Mouse (Mus musculus) stomach, embryonic 15.5 days (tissue): ENCODE results near the gene Ngp. TPM values are rescaled to one million over a fixed set of nuclear protein-coding genes. Genes with fewer than 3 reads are reported as not detected.
"Not testable (repeated sequence)": the region's sequence is repeated elsewhere in the genome, so short reads cannot be mapped to it uniquely, and the experiment has no call there.

Experiments used
- ATAC-seq: fragments of 200-750 bp; cut with Nextera tagmentation; 2 replicates; pipeline ENCODE4 v1.8.0; 2017; ENCODE audit warnings: low read depth, moderate number of reproducible peaks, moderate TSS enrichment; ENCODE audit not compliant: insufficient read depth, low FRiP score
- H3K27ac ChIP-seq: fragments of 300-500 bp; sonication (generic); 2 replicates; pipeline ENCODE4 v1.5.1; 2015; ENCODE audit warnings: mild to moderate bottlenecking, inconsistent platforms
- H3K27me3 ChIP-seq: fragments of 300-500 bp; sonication (generic); replicated peaks from 2 replicates; pipeline ENCODE4 v1.6.1; 2015; ENCODE audit warnings: inconsistent platforms
- H3K36me3 ChIP-seq: fragments of 300-500 bp; sonication (generic); 2 replicates; pipeline ENCODE4 v1.6.1; 2015; ENCODE audit warnings: inconsistent platforms
- H3K4me1 ChIP-seq: fragments of 300-500 bp; sonication (generic); 2 replicates; pipeline ENCODE4 v1.6.1; 2015; ENCODE audit warnings: inconsistent platforms
- H3K4me2 ChIP-seq: fragments of 300-500 bp; sonication (generic); 2 replicates; pipeline ENCODE4 v1.6.1; 2015; ENCODE audit warnings: mild to moderate bottlenecking, inconsistent platforms
- H3K4me3 ChIP-seq: fragments of 300-500 bp; sonication (generic); replicated peaks from 2 replicates; pipeline ENCODE4 v1.5.1; 2015; ENCODE audit warnings: inconsistent platforms
- H3K9ac ChIP-seq: fragments of 300-500 bp; sonication (generic); 2 replicates; pipeline ENCODE4 v1.6.1; 2015; ENCODE audit warnings: inconsistent platforms
- H3K9me3 ChIP-seq: fragments of 300-500 bp; sonication (generic); 2 replicates; pipeline ENCODE4 v1.6.1; 2016; ENCODE audit warnings: inconsistent platforms
- WGBS: fragments of 180-500 bp; shearing (Covaris S2); methylation state at CpG from one replicate; pipeline ENCODE4 v1.1.7; 2015; 5-methylcytosine and 5-hydroxymethylcytosine counted together
- polyA plus RNA-seq: library from polyadenylated mRNA; unstranded; fragments of >200 nt; fragmentation: Nextera tagmentation; extraction: Ambion mirVana; gene quantifications from 2 replicates; pipeline ENCODE4 v1.2.1, GENCODE M21; 2015

The Ngp gene
- 62.1 and 64.5 TPM in 2 replicates for polyA plus RNA-seq

- Histone ChIP-seq H3K4me2 (no peak within 1 kb of the TSS), H3K9ac (no peak within 1 kb of the TSS), H3K9me3 (no peaks in the 10 kb centered on the region), H3K4me3 (no peak within 1 kb of the TSS), H3K4me1 (no peaks in the 10 kb centered on the region), H3K36me3 (no peaks in the 10 kb centered on the region), H3K27me3 (no peaks in the 10 kb centered on the region), H3K27ac (no peak within 1 kb of the TSS)
- 85% methylated on average over 12 of the region's 12 CpGs for WGBS
- ATAC-seq = no peak
Observed at GRCm38 (mm10) chr9:110419511-110420112, at the start of gene Ngp. Gene Ngp (plus strand): TSS chr9:110419747.

- no peak overlapping the region for H3K4me3 ChIP-seq
- no peak overlapping the region for H3K9ac ChIP-seq
- WGBS = 90% methylated on average over 3 of the region's 3 CpGs
- no peak overlapping the region for H3K4me2 ChIP-seq
- H3K36me3 ChIP-seq = peaks cover 16% of the 10 kb centered on the region
- no peaks in the 10 kb centered on the region for H3K9me3 ChIP-seq
- no peaks in the 10 kb centered on the region for H3K27me3 ChIP-seq
- H3K4me1 ChIP-seq = no peaks in the 10 kb centered on the region
- ATAC-seq = no peak
- H3K27ac ChIP-seq = no peak overlapping the region
Observed at GRCm38 (mm10) chr9:110369860-110370259, 49.7 kb upstream of the Ngp start.

GRCm38 (mm10) chr9:110373871-110374270 lies 45.7 kb upstream of the Ngp start:
- ATAC-seq = no peak
- WGBS = 95% methylated on average over 13 of the region's 13 CpGs
- Histone ChIP-seq H3K36me3 (peaks cover 21% of the 10 kb centered on the region), H3K27me3 (no peaks in the 10 kb centered on the region), H3K4me1 (no peaks in the 10 kb centered on the region), H3K27ac (no peak overlapping the region), H3K4me3 (no peak overlapping the region), H3K4me2 (no peak overlapping the region), H3K9me3 (no peaks in the 10 kb centered on the region), H3K9ac (no peak overlapping the region)

- ATAC-seq = no peak
- Histone ChIP-seq H3K27me3 (no peaks in the 10 kb centered on the region), H3K4me3 (no peak overlapping the region), H3K27ac (no peak overlapping the region), H3K4me2 (no peak overlapping the region), H3K36me3 (peaks cover 28% of the 10 kb centered on the region), H3K9ac (no peak overlapping the region), H3K9me3 (no peaks in the 10 kb centered on the region), H3K4me1 (no peaks in the 10 kb centered on the region)
- 86% methylated on average over 3 of the region's 3 CpGs for WGBS
Observed at GRCm38 (mm10) chr9:110375668-110376067, 43.9 kb upstream of the Ngp start.

- not testable (repeated sequence) for H3K4me1 ChIP-seq, H3K4me3 ChIP-seq, H3K27ac ChIP-seq, H3K27me3 ChIP-seq, ATAC-seq, H3K4me2 ChIP-seq, H3K9ac ChIP-seq, H3K9me3 ChIP-seq
- peaks cover 25% of the 10 kb centered on the region for H3K36me3 ChIP-seq
- 83% methylated on average over 15 of the region's 15 CpGs for WGBS
Observed at GRCm38 (mm10) chr9:110377655-110378054, 41.9 kb upstream of the Ngp start.

GRCm38 (mm10) chr9:110379361-110379760 lies 40.2 kb upstream of the Ngp start:
- no peak overlapping the region for H3K9ac ChIP-seq
- no peak overlapping the region for H3K4me2 ChIP-seq
- no peak overlapping the region for H3K27ac ChIP-seq
- ATAC-seq = no peak
- peaks cover 25% of the 10 kb centered on the region for H3K36me3 ChIP-seq
- no peaks in the 10 kb centered on the region for H3K9me3 ChIP-seq
- H3K27me3 ChIP-seq = no peaks in the 10 kb centered on the region
- 89% methylated on average over 8 of the region's 8 CpGs for WGBS
- H3K4me3 ChIP-seq = no peak overlapping the region
- no peaks in the 10 kb centered on the region for H3K4me1 ChIP-seq

GRCm38 (mm10) chr9:110380662-110381061 lies 38.9 kb upstream of the Ngp start:
- Histone ChIP-seq H3K36me3 (peaks cover 37% of the 10 kb centered on the region), H3K9ac (no peak overlapping the region), H3K4me2 (no peak overlapping the region)

GRCm38 (mm10) chr9:110381292-110381691 lies 38.3 kb upstream of the Ngp start:
- Histone ChIP-seq H3K9ac (no peak overlapping the region), H3K4me3 (no peak overlapping the region), H3K9me3 (no peaks in the 10 kb centered on the region), H3K4me1 (no peaks in the 10 kb centered on the region), H3K27ac (no peak overlapping the region), H3K36me3 (peaks cover 44% of the 10 kb centered on the region), H3K4me2 (no peak overlapping the region), H3K27me3 (no peaks in the 10 kb centered on the region)
- ATAC-seq = no peak
- WGBS = 73% methylated on average over 12 of the region's 12 CpGs

More at GRCm38 (mm10) chr9:110380662-110381061, 38.9 kb upstream of the Ngp start:
- ATAC-seq = peak; percentile 36; the same call in 1 of the 2 replicates
- H3K4me3 ChIP-seq = no peak overlapping the region
- no peaks in the 10 kb centered on the region for H3K27me3 ChIP-seq
- H3K27ac ChIP-seq = no peak overlapping the region
- 35% methylated on average over 21 of the region's 21 CpGs for WGBS
- no peaks in the 10 kb centered on the region for H3K4me1 ChIP-seq
- H3K9me3 ChIP-seq = no peaks in the 10 kb centered on the region

- Histone ChIP-seq H3K4me1 (no peaks in the 10 kb centered on the region), H3K27ac (no peak overlapping the region), H3K9ac (no peak overlapping the region), H3K4me3 (no peak overlapping the region), H3K9me3 (no peaks in the 10 kb centered on the region), H3K27me3 (no peaks in the 10 kb centered on the region), H3K36me3 (peaks cover 60% of the 10 kb centered on the region), H3K4me2 (no peak overlapping the region)
- no peak for ATAC-seq
- WGBS = 89% methylated on average over 7 of the region's 7 CpGs
Observed at GRCm38 (mm10) chr9:110384369-110384929, 35.1 kb upstream of the Ngp start.

- Histone ChIP-seq H3K9me3 (no peaks in the 10 kb centered on the region), H3K4me1 (no peaks in the 10 kb centered on the region), H3K27ac (no peak overlapping the region), H3K4me2 (no peak overlapping the region), H3K4me3 (no peak overlapping the region), H3K36me3 (peaks cover 88% of the 10 kb centered on the region), H3K9ac (no peak overlapping the region), H3K27me3 (no peaks in the 10 kb centered on the region)
- ATAC-seq = no peak
- 92% methylated on average over 7 of the region's 7 CpGs for WGBS
Observed at GRCm38 (mm10) chr9:110388011-110388410, 31.5 kb upstream of the Ngp start.

GRCm38 (mm10) chr9:110390843-110391242 lies 28.7 kb upstream of the Ngp start:
- Histone ChIP-seq H3K4me3 (no peak overlapping the region), H3K4me1 (no peaks in the 10 kb centered on the region), H3K4me2 (no peak overlapping the region), H3K9me3 (no peaks in the 10 kb centered on the region), H3K9ac (no peak overlapping the region), H3K27ac (no peak overlapping the region), H3K27me3 (no peaks in the 10 kb centered on the region), H3K36me3 (peaks cover 73% of the 10 kb centered on the region)
- WGBS = 94% methylated on average over 3 of the region's 3 CpGs
- no peak for ATAC-seq

GRCm38 (mm10) chr9:110393295-110393694 lies 26.3 kb upstream of the Ngp start:
- Histone ChIP-seq H3K4me2 (no peak overlapping the region), H3K9ac (no peak overlapping the region), H3K4me1 (no peaks in the 10 kb centered on the region), H3K9me3 (no peaks in the 10 kb centered on the region), H3K27me3 (no peaks in the 10 kb centered on the region), H3K36me3 (peaks cover 52% of the 10 kb centered on the region), H3K4me3 (no peak overlapping the region), H3K27ac (no peak overlapping the region)
- ATAC-seq = 0 out of 2 replicates have a peak, but pooled peaks have one; percentile 15
- 88% methylated on average over 4 of the region's 4 CpGs for WGBS
